Mouse (Mus musculus) CH12.LX (cell line): ENCODE results near the gene Tcp11l1.

Experiments used
- CHD1 ChIP-seq: IDR thresholded peaks from 2 replicates; pipeline ENCODE4 v1.6.1; 2012; ENCODE audit warnings: low read depth, low read length, improper control_type of control experiment, inconsistent platforms
- CHD2 ChIP-seq: IDR thresholded peaks from 2 replicates; pipeline ENCODE4 v1.6.1; 2011; ENCODE audit warnings: low read length, improper control_type of control experiment
- CTCF ChIP-seq, 2 experiments: IDR thresholded peaks in 1 of 2; conservative IDR thresholded peaks in 1 of 2; 2 replicates each; pipeline ENCODE4 v1.5.1; 2011 to 2012; ENCODE audit warnings: low read depth in 2 of 2, low read length in 2 of 2, improper control_type of control experiment in 1 of 2, inconsistent platforms in 1 of 2, mild to moderate bottlenecking in 1 of 2, moderate library complexity in 1 of 2
- HCFC1 ChIP-seq: IDR thresholded peaks from 2 replicates; pipeline ENCODE4 v1.6.1; 2012; ENCODE audit warnings: low read depth, mild to moderate bottlenecking, inconsistent platforms, low read length, improper control_type of control experiment
- MAFK ChIP-seq: IDR thresholded peaks from 2 replicates; pipeline ENCODE4 v1.6.1; 2011; ENCODE audit warnings: low read length, improper control_type of control experiment; ENCODE audit not compliant: insufficient replicate concordance
- MAZ ChIP-seq: IDR thresholded peaks from 2 replicates; pipeline ENCODE4 v1.6.1; 2012; ENCODE audit warnings: low read depth, mild to moderate bottlenecking, inconsistent platforms, low read length, improper control_type of control experiment, moderate library complexity
- NELFE ChIP-seq: IDR thresholded peaks from 2 replicates; pipeline ENCODE4 v1.6.1; 2011; ENCODE audit warnings: low read depth, low read length, improper control_type of control experiment
- POLR2A ChIP-seq: IDR thresholded peaks from 2 replicates; pipeline ENCODE4 v1.6.1; 2011; ENCODE audit warnings: low read depth, mild to moderate bottlenecking, improper control_type of control experiment, low read length

DNA sequence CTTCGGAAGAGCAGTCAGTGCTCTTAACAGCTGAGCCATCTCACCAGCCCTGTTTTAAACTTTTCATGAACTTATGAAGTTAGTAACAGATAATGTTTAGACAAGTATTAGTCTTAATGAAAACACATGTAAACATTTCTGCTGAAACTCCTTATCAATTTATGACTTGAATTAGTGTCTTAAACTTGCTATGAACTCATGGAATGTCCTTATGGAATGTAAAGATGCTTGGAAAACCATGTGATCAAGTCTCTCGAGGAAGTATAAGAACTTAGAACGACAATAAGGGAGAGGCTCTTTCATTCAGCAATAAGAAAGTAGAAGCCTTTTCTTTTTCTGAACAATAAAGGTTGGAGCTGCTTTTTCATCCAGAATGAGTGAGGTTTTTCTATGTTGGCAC, 7.6 kb downstream of the Tcp11l1 start:
- TF ChIP-seq NELFE (no peak), CHD2 (no peak), POLR2A (no peak), CTCF (conservative IDR thresholded peaks at IDR 0.05 in 1 of 2, IDR thresholded peaks at IDR 0.05 in 1 of 2; ENCODE audit: low read depth in 2 of 2, low read length in 2 of 2) (no peak), MAFK (no peak), CHD1 (no peak), HCFC1 (no peak), MAZ (no peak)
